Mouse (Mus musculus): ENCODE measurements around the gene Cacna1c. TPM values are rescaled to one million over a fixed set of nuclear protein-coding genes. Genes with fewer than 3 reads are reported as not detected.

The Cacna1c gene
- total and polyA plus RNA-seq, 2 experiments from 2014 or later: 4.2 to 43.3 TPM

DNA sequence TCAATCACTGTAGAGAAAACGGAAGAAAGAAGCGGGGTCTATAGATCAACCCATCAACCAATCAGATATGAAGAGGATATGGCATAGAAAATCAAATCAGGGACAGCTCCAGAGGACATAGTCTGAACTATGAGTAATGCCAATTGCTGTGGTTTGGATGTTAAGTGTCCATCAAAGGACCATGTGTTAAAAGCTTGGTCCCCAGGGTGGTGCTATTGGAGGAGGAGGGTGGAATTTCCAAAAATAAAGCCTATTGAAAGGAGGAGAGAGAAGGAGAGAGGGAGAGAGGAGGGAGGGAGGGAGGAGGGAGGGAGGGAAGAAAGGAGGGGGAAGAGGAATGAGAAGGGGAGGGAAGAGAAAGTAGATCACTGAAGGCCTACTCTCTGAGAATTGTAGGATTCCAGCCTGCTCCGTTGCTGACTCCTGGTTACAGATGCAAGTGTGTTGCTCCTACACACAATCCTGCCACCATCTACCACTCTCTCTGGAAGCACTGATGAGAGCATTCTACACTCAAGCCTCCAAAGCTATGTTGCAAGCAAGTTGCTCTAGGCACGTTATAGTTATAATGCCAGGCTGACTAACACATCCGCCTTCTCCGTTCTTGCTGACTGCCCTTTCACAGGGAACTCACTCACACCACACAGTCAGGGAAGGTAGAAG, 547.0 kb downstream of the Cacna1c start:
- 93% methylated on average over 6 of the region's 6 CpGs for WGBS
- H3K4me2 ChIP-seq (ENCODE audit: low read depth): no peak overlapping the region
- no peaks in the 10 kb centered on the region for H3K4me1 ChIP-seq (ENCODE audit: insufficient read depth)
- no peak overlapping the region for H3K4me3 ChIP-seq (ENCODE audit: low read depth, low read length)
- DNase-seq (no peak), ATAC-seq (no peak)
- H3K9me3 ChIP-seq (ENCODE audit: low read length): no peaks in the 10 kb centered on the region
- H3K36me3 ChIP-seq (ENCODE audit: insufficient read depth): peaks cover 44% of the 10 kb centered on the region
- no peak for TF ChIP-seq CTCF (IDR thresholded peaks at IDR 0.05; ENCODE audit: low read depth)
- no peaks in the 10 kb centered on the region for H3K27me3 ChIP-seq (ENCODE audit: insufficient read depth, low read length)
- no peak overlapping the region for H3K9ac ChIP-seq
- no peak overlapping the region for H3K27ac ChIP-seq (ENCODE audit: low read depth, low read length)

DNA sequence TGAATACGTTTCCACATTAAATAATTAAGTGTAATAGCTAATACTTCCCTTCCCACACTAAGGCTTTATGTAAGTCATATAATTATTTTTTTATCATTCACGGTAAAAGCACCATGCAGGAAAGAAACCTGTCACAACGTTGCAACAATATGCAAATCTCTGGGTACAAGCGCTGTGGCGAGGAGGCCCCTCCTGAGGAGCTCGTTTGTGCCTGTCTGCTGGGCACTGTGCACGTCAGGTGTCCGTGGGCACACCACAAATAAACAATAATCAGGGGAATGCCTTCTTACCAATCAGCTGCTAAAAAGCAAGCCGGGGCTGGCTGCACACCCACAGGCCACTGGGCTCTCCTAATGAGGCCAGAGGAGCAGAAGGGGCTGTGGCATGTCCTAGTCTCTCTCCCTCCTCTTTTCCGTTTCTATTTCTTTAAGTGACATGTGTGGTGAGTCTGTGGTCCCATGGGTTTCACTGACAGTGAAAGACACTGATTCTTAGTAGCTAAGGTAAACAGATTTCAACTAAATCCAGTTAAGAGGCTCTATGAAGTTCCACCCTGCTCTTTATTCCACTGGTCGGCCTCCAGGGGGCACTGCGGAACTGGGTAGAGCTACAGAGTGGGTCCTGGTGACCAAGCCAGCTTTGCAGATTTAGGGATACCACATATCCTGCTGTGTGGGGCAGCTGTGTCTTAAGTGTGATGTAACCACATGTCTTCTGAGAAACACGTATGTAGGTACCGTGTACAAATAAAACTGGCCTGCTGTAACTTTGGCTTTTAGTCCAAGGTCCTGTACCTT, 549.8 kb downstream of the Cacna1c start:
- no peak overlapping the region for H3K4me3 ChIP-seq (ENCODE audit: low read depth, low read length)
- WGBS: 32% methylated on average over 14 of the region's 14 CpGs

DNA sequence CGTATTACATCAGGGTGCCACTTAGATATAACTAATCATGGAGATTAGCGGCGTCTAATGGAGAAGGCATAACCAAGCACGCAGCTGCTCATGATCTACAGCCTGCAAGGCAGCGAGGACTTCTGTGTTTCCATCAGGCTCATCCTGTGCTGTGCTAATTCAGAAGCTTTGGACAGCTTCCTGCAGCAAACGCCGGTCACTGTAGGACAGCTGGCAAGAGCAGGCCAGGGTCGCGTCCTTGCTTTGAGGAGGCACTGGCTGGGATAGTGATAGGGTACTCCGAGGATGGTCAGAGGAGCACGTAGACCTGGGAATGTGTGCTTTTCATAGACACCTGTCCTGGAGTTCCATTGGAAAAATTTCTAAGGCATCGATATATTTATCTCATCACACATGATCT, 551.4 kb downstream of the Cacna1c start:
- H3K27me3 ChIP-seq (ENCODE audit: insufficient read depth, low read length): no peaks in the 10 kb centered on the region
- H3K4me1 ChIP-seq (ENCODE audit: insufficient read depth): no peaks in the 10 kb centered on the region
- no peak for DNase-seq

More for the DNA sequence above, 549.8 kb downstream of the Cacna1c start:
- Histone ChIP-seq H3K9ac (no peak overlapping the region), H3K27me3 (ENCODE audit: insufficient read depth, low read length) (no peaks in the 10 kb centered on the region), H3K36me3 (ENCODE audit: insufficient read depth) (peaks cover 26% of the 10 kb centered on the region), H3K27ac (ENCODE audit: low read depth, low read length) (no peak overlapping the region), H3K4me2 (ENCODE audit: low read depth) (no peak overlapping the region), H3K4me1 (ENCODE audit: insufficient read depth) (no peaks in the 10 kb centered on the region), H3K9me3 (ENCODE audit: low read length) (no peaks in the 10 kb centered on the region)
- DNase-seq: peak; percentile 85
- ATAC-seq: peak; percentile 92
- TF ChIP-seq CTCF (IDR thresholded peaks at IDR 0.05; ENCODE audit: low read depth): peak; percentile 87

DNA sequence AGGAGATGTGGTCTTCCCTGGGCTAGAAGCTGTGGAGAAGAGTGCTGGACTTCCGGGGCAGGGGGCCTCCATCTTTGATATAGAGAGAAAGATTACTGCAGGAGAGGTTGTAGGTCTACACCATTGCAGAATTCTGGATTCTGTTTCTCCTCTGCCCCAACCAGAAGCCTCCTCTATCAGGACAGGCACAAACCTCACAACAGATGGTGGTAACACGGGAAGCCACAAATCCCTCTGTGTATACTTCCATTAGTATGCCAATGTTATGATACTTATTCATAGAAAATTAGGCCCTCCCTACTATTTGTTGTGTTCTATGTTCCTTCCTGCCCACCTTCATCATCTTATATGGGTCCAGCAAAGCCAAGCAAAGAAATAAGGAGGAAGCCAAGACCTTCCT, 552.7 kb downstream of the Cacna1c start:
- no peak overlapping the region for H3K9ac ChIP-seq
- WGBS: 75% methylated on average over 2 of the region's 2 CpGs
- H3K27me3 ChIP-seq (ENCODE audit: insufficient read depth, low read length): no peaks in the 10 kb centered on the region
- DNase-seq (no peak), ATAC-seq (no peak)
- H3K27ac ChIP-seq (ENCODE audit: low read depth, low read length): no peak overlapping the region
- no peaks in the 10 kb centered on the region for H3K9me3 ChIP-seq (ENCODE audit: low read length)
- no peak for TF ChIP-seq CTCF (IDR thresholded peaks at IDR 0.05; ENCODE audit: low read depth)
- no peak overlapping the region for H3K4me3 ChIP-seq (ENCODE audit: low read depth, low read length)
- H3K36me3 ChIP-seq (ENCODE audit: insufficient read depth): peaks cover 19% of the 10 kb centered on the region; the same call in 1 of the 2 replicates
- no peaks in the 10 kb centered on the region for H3K4me1 ChIP-seq (ENCODE audit: insufficient read depth)
- no peak overlapping the region for H3K4me2 ChIP-seq (ENCODE audit: low read depth)

More for the DNA sequence above, 551.4 kb downstream of the Cacna1c start:
- Histone ChIP-seq H3K4me3 (ENCODE audit: low read depth, low read length) (no peak overlapping the region), H3K36me3 (ENCODE audit: insufficient read depth) (peaks cover 19% of the 10 kb centered on the region), H3K9me3 (ENCODE audit: low read length) (no peaks in the 10 kb centered on the region), H3K27ac (ENCODE audit: low read depth, low read length) (no peak overlapping the region), H3K4me2 (ENCODE audit: low read depth) (no peak overlapping the region), H3K9ac (no peak overlapping the region)
- TF ChIP-seq CTCF (IDR thresholded peaks at IDR 0.05; ENCODE audit: low read depth): no peak
- WGBS: 89% methylated on average over 12 of the region's 12 CpGs
- ATAC-seq: no peak

DNA sequence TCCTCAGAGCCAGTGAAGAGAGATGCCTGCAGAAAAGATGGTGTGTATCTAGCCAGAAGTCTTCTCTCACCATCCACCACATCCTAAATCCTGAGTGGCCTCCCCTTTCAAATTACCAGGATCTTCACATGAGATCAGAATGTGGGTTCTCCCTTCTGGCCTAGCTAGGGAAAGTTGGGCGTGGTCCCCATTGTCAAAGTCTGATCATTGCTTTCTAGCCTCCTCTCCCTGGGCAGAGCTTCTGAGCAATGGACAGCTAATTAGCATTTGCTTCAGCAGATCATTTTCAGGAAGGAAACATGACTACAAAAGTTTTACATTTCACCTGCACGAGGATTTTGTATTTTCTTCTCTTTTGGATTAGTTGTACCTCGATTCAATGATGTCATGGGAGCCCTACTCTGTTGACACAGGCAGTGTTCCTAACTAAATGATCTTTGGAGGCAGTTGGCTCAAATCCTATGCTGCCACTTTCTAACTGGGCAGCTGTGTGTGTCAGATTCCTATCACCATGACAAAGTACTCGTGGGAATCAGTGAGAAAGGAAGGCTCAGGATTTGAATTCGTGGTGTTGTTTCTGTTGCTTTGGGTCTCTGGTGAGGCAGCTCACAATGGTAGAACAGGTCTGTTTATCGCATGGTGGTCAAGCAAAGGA, 554.4 kb downstream of the Cacna1c start:
- WGBS: 68% methylated on average over 6 of the region's 6 CpGs
- Histone ChIP-seq H3K4me2 (ENCODE audit: low read depth) (no peak overlapping the region), H3K27ac (ENCODE audit: low read depth, low read length) (no peak overlapping the region), H3K4me3 (ENCODE audit: low read depth, low read length) (no peak overlapping the region), H3K9me3 (ENCODE audit: low read length) (peaks cover 8% of the 10 kb centered on the region; the same call in 1 of the 2 replicates), H3K36me3 (ENCODE audit: insufficient read depth) (peaks cover 30% of the 10 kb centered on the region), H3K27me3 (ENCODE audit: insufficient read depth, low read length) (no peaks in the 10 kb centered on the region), H3K4me1 (ENCODE audit: insufficient read depth) (no peaks in the 10 kb centered on the region), H3K9ac (no peak overlapping the region)
- no peak for ATAC-seq
- DNase-seq: no peak
- TF ChIP-seq CTCF (IDR thresholded peaks at IDR 0.05; ENCODE audit: low read depth): no peak

DNA sequence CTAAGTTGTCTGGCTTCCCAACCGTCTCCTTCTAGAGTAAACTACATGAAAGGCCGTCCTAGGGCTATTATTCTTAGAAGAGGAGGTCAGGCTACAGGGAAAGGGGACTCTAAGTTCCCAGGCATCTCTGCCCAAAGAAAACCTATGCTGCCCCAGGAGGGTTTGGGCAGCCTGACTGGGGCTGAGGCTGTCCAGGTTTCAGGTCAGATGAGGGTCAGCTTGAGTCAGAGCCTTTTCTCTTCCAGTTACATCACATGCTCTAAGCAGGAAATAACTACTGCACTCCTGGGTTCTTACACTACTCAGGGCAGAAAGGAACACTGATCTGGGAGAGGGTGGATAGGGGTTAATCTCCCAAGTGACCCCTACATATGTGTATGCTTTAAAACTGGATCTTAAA, 556.4 kb downstream of the Cacna1c start:
- no peaks in the 10 kb centered on the region for H3K4me1 ChIP-seq (ENCODE audit: insufficient read depth)
- DNase-seq (no peak), ATAC-seq (no peak)
- no peak overlapping the region for H3K4me2 ChIP-seq (ENCODE audit: low read depth)
- peaks cover 11% of the 10 kb centered on the region; the same call in 1 of the 2 replicates for H3K9me3 ChIP-seq (ENCODE audit: low read length)
- WGBS: 72% methylated on average over 2 of the region's 2 CpGs
- no peak overlapping the region for H3K9ac ChIP-seq
- no peak overlapping the region for H3K4me3 ChIP-seq (ENCODE audit: low read depth, low read length)
- H3K27ac ChIP-seq (ENCODE audit: low read depth, low read length): no peak overlapping the region
- no peaks in the 10 kb centered on the region for H3K27me3 ChIP-seq (ENCODE audit: insufficient read depth, low read length)
- TF ChIP-seq CTCF (IDR thresholded peaks at IDR 0.05; ENCODE audit: low read depth): no peak
- peaks cover 35% of the 10 kb centered on the region for H3K36me3 ChIP-seq (ENCODE audit: insufficient read depth)

Measured in forebrain, postnatal 0 days (tissue).